Mouse (Mus musculus) neural tube, embryonic 10.5 days (tissue): ENCODE results near the gene Cped1.

Experiments used
- DNase-seq: peaks from one replicate; pipeline ENCODE4 v3.0.0-alpha.2; 2017; ENCODE audit warnings: low spot score; ENCODE audit errors: extremely low spot score

Gene Cped1

GRCm38 (mm10) chr6:22000086-22000485, 14.4 kb downstream of the Cped1 start:
- no peak for DNase-seq

GRCm38 (mm10) chr6:22000881-22001280, 15.2 kb downstream of the Cped1 start:
- no peak for DNase-seq

GRCm38 (mm10) chr6:22001284-22001916, 15.7 kb downstream of the Cped1 start:
- DNase-seq = no peak

- no peak for DNase-seq
These were observed 16.9 kb downstream of the Cped1 start for GRCm38 (mm10) chr6:22002521-22003199.

- DNase-seq = peak; percentile 52
These were observed 17.5 kb downstream of the Cped1 start for GRCm38 (mm10) chr6:22003200-22003587.

DNA sequence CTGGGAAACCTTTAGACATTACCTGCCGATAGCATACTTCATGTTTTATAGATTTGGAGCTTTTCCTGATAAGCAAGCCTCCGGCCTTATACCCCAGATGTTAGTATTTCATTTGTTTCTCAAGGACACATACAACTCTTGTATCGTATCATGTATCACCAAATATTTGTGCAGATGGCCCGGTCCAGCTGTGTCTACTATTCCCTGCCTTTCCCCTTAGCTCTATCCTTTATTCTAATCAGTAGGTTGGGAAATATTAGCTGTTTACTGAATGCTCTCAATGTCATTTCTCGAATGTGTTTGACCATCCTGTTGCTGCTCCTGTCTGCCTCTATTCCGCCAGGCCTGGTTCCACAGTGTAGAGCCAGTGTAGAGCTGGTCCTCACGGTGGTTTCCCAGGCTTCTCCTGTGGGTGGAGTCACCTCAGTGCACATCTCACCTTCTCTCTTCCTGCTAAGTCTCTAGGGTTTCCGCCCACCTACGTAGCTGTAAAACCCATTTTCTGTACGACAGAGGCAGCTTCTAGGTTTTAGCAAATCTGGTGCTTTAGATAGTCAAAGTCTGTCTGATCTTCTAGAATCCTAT, 18.3 kb downstream of the Cped1 start:
- DNase-seq = no peak

DNA sequence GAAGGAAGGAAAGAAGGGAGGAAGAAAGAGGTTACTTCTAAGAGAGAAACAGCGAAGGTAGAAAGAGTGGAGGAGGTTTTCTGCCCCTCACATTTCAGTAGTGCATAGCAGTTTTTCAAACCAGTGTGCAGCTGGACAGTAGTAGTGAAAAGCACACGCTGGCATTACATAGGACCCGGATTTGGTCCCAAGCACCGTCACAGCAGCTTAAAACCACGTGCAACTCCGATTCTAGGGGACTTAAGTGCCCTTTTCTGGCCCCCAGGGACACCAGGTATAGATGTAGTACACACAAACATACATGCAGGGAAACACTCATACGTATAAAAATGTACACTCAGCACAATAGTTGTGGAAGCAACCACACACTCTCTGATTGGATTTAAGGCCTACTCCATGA, 22.6 kb downstream of the Cped1 start:
- DNase-seq = no peak

DNA sequence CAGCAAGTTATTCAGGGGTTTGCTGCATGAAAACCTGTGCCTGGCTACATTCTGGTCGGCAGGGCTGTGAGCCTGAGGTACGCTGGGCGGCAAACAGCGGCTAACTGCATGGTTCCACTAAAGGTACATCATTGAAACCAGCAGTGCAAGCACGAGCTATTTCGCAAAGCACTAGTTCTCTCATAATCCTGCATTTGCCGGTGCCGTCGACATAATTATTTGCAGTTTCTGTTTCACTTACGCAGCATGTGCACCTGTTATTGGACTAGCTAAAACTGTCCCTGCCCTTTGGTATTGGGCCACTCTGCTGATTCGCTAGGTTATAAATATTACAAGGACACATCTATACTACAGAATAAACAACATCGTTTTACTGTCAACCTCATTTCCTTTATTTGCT, 24.5 kb downstream of the Cped1 start:
- no peak for DNase-seq

GRCm38 (mm10) chr6:22010761-22011281, 25.1 kb downstream of the Cped1 start:
- no peak for DNase-seq

GRCm38 (mm10) chr6:22011546-22011945, 25.8 kb downstream of the Cped1 start:
- DNase-seq = no peak

- no peak for DNase-seq
These were observed 26.4 kb downstream of the Cped1 start for GRCm38 (mm10) chr6:22012099-22012498.

GRCm38 (mm10) chr6:22012501-22012900, 26.8 kb downstream of the Cped1 start:
- no peak for DNase-seq

- no peak for DNase-seq
These were observed 27.7 kb downstream of the Cped1 start for GRCm38 (mm10) chr6:22013394-22013793.

GRCm38 (mm10) chr6:22014291-22014911, 28.7 kb downstream of the Cped1 start:
- no peak for DNase-seq

DNA sequence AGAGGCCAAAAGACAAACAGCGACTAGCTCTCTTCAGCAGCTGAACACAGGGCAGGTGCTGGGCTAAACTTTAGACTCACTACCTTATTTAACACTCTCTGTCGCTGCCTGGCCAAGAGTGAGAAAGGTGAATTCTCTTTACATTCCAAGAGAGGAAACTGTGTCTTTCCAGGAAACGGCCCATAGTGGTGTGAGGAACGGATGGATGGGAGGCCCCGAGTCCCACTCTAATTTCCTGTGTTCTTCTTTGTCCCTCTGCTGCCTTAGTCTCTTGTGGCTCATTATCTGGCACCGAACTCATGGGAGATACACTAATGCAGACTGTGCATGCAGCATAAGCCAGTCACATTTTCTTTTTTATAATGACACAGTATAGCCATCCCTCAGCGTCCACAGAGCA, 31.9 kb downstream of the Cped1 start:
- no peak for DNase-seq

- DNase-seq = no peak
These were observed 33.2 kb downstream of the Cped1 start for GRCm38 (mm10) chr6:22018768-22019445.

GRCm38 (mm10) chr6:22019637-22020036, 33.9 kb downstream of the Cped1 start:
- no peak for DNase-seq

DNA sequence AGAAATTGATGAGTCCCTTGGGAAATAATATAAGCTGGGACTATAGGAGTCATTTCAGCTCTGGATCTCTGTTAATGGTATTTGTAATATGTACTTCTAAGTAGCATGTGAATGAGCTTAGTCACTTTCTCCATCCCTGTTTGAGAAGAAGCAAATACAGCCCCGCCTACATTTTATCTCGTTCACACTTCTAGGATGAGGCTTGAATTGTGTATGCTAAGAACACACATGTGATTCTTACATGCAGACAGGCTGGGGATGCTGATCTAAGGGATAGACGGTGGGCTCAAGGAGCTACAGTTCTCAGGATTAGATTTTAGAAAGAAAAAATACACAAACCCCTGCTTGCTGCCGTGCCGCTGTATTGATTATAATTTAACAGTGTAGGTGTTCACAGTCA, 35.0 kb downstream of the Cped1 start:
- no peak for DNase-seq

GRCm38 (mm10) chr6:22021315-22021714, 35.6 kb downstream of the Cped1 start:
- no peak for DNase-seq

DNA sequence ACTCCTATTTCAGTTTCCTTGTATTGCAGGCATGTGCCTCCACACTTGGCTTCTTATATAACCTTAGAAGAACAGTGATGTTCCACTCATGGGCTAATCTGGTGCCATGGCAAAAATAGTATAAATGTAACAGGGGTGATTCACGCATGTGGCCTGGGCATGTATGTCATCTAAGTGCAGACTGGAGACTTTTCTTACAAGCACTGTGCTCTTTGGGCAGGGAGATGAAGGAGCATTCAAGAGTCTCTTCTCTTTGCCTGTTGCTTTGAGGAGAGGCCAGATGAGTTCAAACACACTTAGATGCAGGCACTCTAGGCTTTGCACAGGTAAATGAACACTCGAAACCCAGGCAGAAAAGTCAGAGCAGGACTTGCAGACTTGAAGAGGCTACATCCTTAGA, 38.5 kb downstream of the Cped1 start:
- no peak for DNase-seq

DNA sequence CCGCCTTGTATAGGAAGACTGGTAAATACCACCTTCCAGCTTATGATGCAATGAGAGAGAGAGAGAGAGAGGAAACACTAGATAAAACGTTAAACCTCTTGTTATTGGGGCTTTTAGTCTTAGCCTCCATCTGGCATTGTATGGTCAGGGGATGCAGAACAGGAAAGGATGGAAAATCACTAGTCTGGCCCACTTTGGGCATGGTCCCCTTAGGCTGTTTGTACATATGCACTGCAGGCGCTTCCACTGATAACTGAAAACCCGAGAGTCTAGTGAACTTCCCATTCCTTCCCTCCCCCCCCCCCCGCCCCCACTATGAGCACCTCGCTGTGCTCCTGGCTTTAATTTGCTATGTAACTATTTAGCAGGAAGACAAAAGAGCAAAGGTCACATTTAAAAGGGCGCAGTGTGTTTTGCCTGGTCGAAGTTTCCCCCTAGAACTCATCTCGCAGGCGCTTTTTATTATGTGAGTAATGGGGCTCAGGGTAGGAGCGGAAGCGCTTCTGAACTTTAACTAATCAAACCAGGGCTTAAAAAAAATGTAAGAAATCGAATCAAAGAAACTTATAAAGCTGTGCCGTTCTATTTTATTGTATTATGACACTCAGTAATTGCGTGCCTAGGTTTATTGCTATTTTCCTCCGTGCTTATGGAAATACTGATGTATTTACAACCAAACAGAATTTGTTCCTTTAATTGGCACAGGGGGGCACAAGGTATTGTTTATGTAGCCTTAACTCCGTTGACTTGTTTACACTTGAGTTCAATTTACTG, 40.1 kb downstream of the Cped1 start:
- peak; percentile 52 for DNase-seq
